Mouse (Mus musculus): ENCODE measurements around the gene Tubb4a.

The Tubb4a gene

GRCm38 (mm10) chr17:57102276-57102675 lies 14.7 kb upstream of the Tubb4a start:
- DNase-seq (ENCODE audit: low read depth, low spot score): no peak

DNA sequence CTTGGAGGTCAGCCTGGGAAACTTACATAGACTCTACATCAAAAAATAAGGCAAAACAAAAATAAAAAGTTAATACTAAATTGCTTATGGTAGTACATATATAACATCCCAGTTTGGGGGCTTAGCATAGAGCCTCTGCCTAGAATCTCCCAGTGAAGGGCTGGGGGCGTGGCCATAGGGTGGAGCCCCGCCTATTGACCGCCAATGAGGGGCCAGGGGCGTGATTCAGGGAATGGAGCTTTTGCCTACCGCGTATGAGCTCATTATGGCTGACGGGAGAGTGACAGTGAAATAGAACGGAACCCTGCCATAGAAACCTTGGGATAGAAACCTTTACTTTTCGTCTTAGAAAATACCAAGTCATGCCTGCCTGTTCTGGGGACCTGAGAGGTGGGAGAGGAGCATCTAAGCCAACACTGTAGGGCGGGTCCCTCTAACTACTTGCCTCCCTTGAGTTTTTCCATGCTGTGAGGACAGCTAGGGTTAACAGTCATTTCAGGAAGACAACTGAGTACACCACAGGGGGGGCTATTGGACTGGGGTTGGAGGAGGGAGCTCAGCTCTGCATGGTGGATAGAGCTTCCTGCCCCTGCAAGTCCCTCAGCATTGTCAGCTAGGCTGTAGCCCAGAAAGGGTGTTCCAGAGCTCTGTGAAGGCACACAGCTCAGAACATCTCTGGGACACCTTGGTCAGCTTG lies 12.2 kb upstream of the Tubb4a start:
- DNase-seq (ENCODE audit: low read depth, low spot score): no peak

- DNase-seq (ENCODE audit: low read depth, low spot score): no peak
These were observed 10.7 kb upstream of the Tubb4a start for GRCm38 (mm10) chr17:57098321-57098720.

- peak; percentile 20 for DNase-seq (ENCODE audit: low read depth, low spot score)
These were observed 9.0 kb upstream of the Tubb4a start for GRCm38 (mm10) chr17:57096623-57096920.

- peak; percentile 33 for DNase-seq (ENCODE audit: low read depth, low spot score)
These were observed 8.5 kb upstream of the Tubb4a start for GRCm38 (mm10) chr17:57095855-57096622.

- no peak for DNase-seq (ENCODE audit: low read depth, low spot score)
These were observed 6.6 kb upstream of the Tubb4a start for GRCm38 (mm10) chr17:57094222-57094621.

DNA sequence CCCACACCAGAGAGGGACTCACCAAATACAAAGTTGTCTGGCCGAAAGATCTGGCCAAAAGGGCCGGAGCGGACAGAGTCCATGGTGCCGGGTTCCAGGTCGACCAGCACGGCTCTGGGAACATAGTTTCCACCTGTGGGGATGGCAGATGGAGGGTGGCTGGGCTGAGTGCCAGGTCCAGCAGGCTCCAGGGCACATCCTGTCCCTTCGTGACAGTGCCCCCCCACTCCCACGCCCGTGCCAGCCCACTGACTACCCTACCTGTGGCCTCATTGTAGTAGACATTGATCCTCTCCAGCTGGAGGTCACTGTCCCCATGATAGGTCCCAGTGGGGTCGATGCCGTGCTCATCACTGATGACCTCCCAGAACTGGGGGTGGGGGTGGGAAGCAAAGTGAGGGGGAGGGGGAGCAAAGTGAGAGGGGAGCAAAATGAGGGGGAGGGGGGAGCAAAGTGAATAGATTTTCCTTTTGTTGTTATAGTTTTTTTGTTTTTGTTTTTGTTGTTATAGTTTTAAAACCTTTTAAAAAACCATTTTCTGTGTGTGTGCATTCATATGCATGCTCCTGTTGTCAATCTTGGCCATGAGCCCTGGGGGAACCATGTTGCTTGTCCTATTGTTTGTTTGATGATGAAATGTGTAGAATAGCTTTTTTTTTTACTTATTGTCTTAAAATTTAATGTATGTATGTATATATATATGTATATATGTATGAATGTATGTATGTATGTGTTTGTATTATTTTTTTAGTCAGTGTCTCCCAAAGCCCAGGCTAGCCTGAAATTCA lies 1.4 kb downstream of the Tubb4a start:
- DNase-seq (ENCODE audit: low read depth, low spot score): no peak

DNA sequence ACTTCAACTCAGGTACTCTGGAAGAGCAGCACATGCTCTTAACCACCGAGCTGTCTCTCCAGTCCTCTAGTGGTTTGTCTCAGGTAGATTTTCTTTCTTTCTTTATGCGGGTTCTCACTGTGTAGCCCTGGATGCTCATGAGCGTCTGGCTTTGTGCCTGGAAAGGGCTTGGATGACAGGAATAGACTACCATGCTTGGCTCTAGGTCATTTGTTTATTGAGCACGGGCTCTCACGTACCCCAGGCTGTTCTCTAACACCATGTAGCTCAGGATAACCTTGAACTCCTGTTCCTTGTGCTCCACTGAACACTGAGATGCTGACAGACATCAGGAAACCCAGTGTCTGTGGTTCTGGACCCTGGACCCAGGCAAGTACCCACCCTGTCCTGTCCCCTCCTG lies 5.1 kb downstream of the Tubb4a start:
- no peak for DNase-seq (ENCODE audit: low read depth, low spot score)

DNA sequence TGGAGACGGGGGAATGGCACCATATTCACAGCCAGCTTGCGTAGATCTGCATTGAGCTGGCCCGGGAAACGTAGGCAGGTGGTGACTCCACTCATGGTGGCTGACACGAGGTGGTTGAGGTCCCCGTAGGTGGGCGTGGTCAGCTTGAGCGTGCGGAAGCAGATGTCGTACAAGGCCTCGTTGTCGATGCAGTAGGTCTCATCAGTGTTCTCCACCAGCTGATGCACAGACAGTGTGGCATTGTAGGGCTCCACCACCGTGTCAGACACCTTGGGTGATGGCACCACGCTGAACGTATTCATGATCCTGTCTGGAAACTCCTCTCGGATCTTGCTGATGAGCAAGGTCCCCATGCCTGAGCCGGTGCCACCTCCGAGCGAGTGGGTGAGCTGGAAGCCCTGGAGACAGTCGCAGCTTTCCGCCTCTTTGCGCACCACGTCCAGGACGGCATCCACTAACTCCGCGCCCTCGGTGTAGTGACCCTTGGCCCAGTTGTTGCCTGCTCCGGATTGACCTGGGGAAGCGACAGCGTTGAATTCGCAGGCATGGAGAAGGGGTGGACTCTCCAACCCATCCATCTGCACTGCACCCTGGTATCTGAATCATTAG lies 6.2 kb downstream of the Tubb4a start:
- DNase-seq (ENCODE audit: low read depth, low spot score): no peak

GRCm38 (mm10) chr17:57079919-57080318 lies 7.7 kb downstream of the Tubb4a start:
- no peak for DNase-seq (ENCODE audit: low read depth, low spot score)

DNA sequence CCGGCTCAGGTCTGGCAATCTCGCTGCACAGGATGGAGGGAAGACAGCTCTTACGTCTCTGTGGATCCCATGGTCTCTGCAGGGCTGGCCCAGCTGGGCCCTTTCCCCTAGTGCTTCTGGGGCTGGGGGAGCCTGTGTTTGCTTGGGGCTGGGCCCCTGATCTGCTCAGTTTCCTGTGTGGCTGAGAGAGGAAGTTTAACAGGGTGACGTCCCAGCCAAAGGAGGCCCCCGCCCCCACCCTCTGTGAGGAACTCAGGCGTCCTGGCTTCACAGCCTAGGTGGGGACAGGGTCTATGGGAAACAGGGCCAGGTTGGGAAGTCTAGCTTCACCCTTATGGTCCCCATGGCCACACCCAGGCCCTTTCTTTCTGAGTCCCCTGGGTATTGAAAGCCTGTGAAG lies 9.2 kb downstream of the Tubb4a start, which contains the start of gene Dennd1c:
TSS of gene Dennd1c (minus strand) at position 179 of the 400 bp plus-strand sequence.
- DNase-seq (ENCODE audit: low read depth, low spot score): no peak

GRCm38 (mm10) chr17:57076916-57077315 lies 10.7 kb downstream of the Tubb4a start:
- no peak for DNase-seq (ENCODE audit: low read depth, low spot score)

DNA sequence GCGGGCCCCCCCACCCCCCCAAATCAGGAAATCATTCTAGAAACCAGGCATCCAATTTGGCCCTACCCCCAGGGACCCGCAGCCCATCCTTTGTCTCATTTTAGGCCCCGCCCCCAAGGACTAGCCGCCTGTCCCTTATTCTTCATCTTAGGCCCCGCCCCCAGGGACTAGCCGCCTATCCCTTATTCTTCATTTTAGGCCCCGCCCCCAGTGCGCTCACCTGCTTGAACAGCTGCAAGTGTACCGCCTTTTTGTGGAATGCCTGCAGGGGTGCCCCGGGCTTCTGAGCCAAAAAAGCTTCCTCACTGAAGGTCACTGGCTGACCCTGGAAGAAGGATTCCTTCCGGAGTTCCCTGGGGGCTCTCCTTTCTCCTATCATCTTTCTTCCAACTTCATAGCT lies 16.9 kb downstream of the Tubb4a start:
- no peak for DNase-seq (ENCODE audit: low read depth, low spot score)

- DNase-seq (ENCODE audit: low read depth, low spot score): no peak
These were observed 17.3 kb downstream of the Tubb4a start for GRCm38 (mm10) chr17:57070272-57070671.

- DNase-seq (ENCODE audit: low read depth, low spot score): no peak
These were observed 20.7 kb downstream of the Tubb4a start for GRCm38 (mm10) chr17:57066908-57067307.

- DNase-seq (ENCODE audit: low read depth, low spot score): no peak
These were observed 24.6 kb downstream of the Tubb4a start for GRCm38 (mm10) chr17:57063031-57063430.

GRCm38 (mm10) chr17:57062548-57062947 lies 25.0 kb downstream of the Tubb4a start:
- DNase-seq (ENCODE audit: low read depth, low spot score): no peak

DNA sequence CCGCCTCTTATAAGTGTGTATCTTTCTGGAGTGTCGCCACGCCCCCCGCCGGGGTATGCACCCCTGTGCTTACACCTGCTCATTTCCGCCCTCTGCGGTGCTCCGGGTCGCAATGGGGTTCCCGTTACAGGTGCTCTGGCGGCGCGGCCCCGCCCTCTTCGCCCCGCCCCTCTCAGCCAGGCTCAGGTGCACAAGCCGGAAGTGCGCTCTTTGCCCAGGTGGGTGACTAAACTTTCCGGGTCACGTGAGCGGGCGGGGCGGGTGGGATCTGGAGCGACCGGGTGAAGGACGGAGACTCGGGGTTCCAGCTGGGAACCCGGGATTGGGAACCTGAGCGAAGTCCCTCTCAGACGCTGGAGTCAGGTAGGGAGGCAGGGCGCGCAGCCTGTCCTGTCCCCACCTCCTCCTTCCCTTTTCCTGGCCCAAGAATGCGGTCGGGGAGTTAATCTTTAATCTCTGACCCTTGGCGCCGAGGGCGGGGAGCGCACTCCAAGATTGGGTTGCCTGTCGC lies 25.5 kb downstream of the Tubb4a start:
- DNase-seq (ENCODE audit: low read depth, low spot score): no peak

GRCm38 (mm10) chr17:57061069-57061468 lies 26.5 kb downstream of the Tubb4a start:
- DNase-seq (ENCODE audit: low read depth, low spot score): no peak

- peak; percentile 79 for DNase-seq (ENCODE audit: low read depth, low spot score)
These were observed 27.3 kb downstream of the Tubb4a start for GRCm38 (mm10) chr17:57060231-57060801.

GRCm38 (mm10) chr17:57059486-57059977 lies 28.1 kb downstream of the Tubb4a start, which contains the start of gene Slc25a23:
TSS of gene Slc25a23 (minus strand) at chr17:57059863.
- no peak for DNase-seq (ENCODE audit: low read depth, low spot score)
